Mouse (Mus musculus) left cerebral cortex, postnatal 36 days (tissue): ENCODE results near the gene Ermp1. TPM values are rescaled to one million over a fixed set of nuclear protein-coding genes. Genes with fewer than 3 reads are reported as not detected.

ENCODE experiments used
- DNase-seq, 2 experiments: peaks; one replicate each; pipeline ENCODE4 v3.0.0; 2021 to 2022; ENCODE audit warnings: low spot score in 2 of 2, mixed read lengths in 1 of 2
- intact Hi-C: fragments of 180-260 bp; cut with DNase I; formaldehyde crosslinking; loops from one replicate; pipeline ENCODE4 v1.15.1; 2025
- total RNA-seq, 2 experiments: library from RNA; stranded (reverse); gene quantifications; 2 replicates each; pipeline ENCODE4 v1.2.3; 2021

Ermp1 gene
- total RNA-seq, 2 experiments from 2014 or later: 35.5 to 35.9 TPM

DNA sequence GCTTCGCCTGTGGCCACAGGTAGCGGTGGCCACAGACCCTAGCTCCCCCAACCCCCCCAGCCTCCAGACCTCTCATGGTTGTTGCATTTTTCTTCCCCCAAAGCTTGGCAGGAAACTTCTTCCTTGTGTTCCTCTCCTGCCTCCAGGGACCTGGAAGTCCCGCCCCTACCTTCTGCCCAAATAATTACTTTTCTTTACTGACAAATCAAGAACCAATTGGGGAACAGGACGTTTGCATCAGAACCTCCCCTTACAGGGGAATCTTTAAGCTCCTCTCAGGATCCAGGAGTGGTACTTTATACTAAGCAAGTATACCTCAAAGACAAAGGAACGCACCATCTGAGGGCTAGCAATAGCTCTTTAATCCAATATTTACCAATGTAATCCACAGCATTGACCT, 16.7 kb upstream of the Ermp1 start:
- no peak for DNase-seq
- intact Hi-C loops: no loop called here

DNA sequence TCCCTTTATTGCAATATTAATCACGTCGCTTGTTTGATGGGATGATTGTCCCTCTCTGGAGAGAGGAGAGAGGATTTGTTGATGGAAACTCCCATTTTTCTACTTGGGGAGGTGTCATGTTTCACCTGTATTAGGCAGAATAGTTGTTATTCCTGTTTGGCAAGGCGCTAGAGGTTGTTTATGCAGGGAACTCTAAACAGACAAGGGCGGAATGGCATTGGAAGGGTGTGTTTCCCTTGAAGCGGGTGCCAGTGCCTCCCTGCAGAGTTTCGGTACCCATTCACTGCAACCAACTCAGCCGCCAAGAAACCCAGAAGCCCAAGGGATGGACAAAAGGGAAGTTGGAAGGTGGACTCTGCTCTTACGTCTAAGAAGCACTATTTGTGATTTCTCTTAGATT, 15.6 kb upstream of the Ermp1 start:
- no peak for DNase-seq
- intact Hi-C loops: no loop called here

DNA sequence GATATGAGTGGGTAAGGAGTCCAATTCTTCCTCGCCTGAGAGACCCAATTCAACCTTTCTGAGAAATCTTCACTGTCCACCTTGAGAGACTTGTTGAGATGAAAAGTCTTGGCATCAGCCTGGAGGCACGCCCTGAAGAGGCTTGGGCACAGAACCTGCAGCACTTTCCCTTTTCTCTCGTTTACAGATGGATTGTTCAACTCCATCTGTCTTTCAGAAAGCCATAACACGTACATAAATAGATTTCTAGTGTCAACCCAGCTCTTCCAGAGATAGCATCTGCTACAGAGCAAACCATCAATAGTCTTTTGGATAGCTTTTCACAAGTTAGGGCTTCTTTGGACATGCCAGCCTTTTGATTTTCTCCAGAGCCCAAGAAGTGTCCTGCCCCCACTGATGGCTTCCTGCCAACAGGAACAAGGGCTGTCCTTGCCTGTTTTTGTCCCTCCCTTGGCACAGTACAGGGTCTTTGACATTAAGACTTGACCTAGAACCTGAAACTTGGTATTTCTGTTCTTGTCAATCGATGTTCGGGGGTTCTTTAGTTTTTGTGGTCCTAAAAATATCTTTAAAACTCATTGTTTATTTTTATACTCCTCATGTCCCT, 13.9 kb upstream of the Ermp1 start:
- intact Hi-C loops: no loop called here
- no peak for DNase-seq

DNA sequence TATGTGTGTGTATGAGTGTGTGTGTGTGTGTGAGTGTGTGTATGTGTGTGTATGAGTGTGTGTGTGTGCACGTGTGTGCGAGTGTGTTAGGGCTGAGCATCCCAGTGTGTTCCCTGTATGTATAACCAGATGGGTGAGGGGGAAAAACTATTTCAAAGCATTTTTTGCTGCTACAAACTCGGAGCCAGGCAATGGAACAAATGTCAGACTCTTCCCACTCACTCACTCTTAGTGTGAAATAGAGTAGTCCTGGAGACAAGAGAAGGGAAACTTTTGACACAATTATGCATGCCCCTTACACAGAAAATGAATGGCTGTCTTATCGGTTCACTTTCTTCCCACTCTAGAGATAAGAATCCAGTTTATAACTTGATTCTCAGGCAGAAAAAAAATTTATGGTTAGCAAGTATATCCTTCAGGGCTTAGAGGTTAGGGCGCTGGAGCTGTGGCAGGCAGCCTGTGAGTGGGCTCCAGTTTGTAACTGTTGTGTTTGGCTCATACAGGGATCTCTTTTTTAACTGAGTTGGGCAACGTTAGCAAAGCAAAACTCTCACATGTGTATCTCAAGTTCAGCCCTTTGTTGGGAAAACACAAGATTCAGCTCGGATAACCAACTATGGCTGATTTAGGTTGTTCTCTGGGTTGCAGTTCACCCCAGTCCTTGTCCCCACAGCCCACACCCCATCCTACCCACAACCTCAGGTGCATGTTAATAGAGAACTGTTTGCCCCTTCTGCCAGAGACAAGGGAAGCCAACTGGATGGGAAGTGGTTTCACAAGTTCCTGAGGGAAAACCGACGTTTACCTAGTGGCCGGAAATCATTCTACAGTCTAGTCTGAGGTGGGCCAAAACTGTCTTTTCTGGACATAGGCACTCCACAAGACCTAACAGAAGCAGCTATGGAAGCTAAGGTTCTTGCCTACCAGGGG, 12.9 kb upstream of the Ermp1 start:
- DNase-seq: no peak
- intact Hi-C loops: no loop called here

DNA sequence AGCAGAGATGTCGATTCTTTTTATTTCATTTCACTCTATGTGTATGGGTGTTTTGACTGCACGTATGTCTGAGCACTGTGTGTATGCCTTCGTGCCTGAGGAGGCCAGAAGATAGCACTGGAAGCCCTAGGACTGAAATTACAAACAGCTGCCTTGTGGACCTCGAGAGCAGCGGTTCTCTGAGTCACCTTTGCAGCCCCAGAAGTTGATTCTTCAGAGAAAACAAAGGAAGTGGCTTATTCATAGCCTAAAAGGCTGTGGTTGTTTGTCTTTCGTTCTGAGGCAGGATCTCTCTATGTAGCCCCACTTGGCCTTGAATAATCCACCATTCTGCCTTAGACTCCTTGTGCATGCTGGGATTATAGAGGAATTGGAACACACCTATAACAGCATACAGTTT, 11.5 kb upstream of the Ermp1 start:
- intact Hi-C loops: no loop called here
- no peak for DNase-seq

DNA sequence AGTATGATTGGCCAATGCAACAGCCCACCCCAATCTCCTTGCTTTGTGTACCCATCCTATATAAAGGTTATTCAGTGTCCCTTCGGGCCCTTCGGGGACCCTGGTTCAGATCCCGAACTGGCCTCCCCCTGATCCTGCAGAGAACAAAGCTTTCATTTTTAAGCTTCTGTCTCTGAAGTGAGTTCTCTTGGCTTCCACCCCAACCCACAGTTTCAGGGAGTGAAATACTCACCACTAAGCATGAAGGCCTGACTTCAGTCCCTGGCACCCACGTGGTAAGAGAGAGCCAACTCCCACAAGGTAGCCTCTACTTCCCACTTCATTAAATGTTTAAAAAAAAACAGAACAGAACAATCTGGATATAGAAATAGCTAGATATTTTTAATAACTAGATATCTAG, 10.6 kb upstream of the Ermp1 start:
- intact Hi-C loops: no loop called here
- DNase-seq: no peak

DNA sequence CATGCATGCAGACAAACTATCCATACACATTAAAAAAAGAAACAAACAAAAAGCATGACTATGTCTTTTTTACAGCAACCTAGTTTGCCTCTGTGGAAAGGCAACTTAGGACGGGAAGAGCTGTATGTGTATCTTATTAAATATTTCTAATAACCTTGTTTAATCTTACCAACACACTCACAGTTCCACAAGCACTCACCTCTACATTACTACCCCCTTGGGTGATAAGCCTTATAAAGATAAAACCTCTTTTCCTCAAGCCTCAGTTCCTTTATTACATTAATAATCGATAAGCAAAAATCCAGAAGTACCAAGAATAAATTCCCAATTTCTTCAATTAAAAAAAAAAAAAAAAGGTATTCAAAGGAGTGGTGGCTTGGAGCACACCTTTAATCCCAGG, 9.3 kb upstream of the Ermp1 start:
- no peak for DNase-seq

DNA sequence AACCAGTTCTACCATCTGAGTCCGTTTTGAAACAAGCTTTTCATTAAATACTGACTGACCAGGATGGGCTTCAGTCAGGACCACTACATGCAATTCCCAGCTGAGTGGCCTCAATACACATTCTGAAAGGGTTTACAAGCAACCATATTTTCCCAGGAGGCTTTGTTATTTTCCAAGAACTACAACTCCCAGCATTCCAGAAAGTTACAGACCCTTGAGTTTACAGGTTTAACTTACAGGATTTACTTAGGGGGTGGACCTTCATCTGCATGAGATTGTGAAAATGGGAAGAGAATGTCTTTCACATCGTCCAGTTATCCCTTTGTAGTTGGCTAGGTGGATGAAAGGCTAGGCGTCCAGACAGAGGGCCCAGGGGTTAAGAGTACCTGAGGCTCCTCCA, 8.8 kb upstream of the Ermp1 start:
- DNase-seq: no peak
- intact Hi-C loops: no loop called here

More for the DNA sequence above, 9.3 kb upstream of the Ermp1 start:
- intact Hi-C loops: no loop called here

DNA sequence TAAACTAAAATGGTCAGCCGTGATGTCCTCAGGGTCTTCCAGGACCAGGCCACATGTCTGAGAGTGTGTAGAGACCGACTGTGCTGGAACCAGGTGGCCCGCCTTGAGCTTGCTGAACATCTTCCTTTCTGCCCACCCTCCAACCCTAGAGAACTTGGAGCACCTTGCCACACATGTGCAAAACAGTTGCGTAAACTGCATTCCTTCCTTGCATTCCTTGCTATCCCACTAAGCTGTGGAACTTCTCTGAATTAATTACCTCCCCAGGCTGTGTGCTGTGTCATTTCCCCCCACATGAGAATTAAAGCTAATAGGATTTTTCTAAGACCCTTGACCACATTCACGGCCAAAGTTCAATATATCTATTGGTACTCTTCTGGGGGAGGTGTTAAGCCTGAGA, 8.4 kb upstream of the Ermp1 start:
- no peak for DNase-seq
- intact Hi-C loops: no loop called here

DNA sequence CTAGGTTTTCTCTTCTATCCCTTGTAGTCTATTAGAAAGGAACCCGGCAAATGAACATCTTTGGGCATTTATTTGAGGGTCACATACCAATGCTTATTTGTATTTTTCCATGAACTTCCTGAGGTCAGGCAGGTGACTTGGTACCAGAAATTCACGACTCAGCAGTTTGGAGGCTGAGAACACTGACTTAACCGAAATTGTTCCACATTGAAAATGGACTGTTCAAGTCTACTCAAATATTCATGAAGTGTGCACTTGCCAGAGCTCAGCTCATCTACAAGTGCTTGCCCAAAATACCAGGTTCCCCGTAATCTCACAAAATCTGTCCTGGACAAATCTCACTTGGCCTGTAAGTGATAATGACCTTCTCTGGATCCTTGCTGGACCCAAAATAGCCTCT, 7.8 kb upstream of the Ermp1 start:
- no peak for DNase-seq
- intact Hi-C loops: no loop called here

DNA sequence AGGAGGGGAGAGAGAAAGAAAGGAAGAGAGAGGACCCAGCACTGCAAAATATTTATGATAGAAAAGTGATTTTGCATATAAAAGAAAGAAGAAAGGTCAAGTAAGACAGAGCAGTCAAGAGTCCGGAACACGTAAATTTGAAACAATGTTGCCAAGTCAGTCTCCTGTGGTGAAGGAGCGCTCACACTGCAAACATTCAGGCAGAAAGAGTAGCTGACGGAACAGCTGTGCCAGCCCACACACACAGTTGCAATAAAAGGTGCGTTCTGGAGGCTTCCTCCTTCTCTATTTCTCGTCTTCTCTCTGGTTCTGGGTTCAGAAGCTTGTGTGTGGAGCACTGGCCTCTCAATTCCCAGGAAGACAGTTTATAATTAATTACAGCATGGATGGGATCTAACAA, 6.9 kb upstream of the Ermp1 start:
- no peak for DNase-seq
- intact Hi-C loops: no loop called here

DNA sequence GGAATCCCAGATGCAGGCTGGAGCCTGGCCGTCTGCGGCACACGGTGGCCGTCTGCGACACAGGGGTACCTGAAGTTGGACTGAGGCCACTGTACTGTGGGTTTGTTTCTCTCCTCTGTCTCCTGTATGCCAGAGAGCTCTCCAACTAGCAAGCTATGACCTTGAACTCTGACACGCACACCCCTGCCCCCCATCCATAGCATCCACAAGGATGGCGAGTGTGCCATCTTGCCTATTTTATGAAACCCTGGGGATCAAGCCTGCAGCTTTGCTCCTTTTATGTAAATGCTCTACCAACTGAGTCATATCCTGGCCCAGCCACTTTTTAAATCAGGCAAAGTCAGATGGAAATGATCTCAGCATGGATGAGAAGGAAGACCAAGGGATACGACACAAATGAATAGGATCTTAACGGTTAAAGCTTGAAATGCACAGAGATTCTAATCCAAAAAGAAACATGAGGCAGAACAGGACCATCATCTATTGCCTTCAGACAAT, 5.6 kb upstream of the Ermp1 start:
- intact Hi-C loops: no loop called here
- DNase-seq: no peak

DNA sequence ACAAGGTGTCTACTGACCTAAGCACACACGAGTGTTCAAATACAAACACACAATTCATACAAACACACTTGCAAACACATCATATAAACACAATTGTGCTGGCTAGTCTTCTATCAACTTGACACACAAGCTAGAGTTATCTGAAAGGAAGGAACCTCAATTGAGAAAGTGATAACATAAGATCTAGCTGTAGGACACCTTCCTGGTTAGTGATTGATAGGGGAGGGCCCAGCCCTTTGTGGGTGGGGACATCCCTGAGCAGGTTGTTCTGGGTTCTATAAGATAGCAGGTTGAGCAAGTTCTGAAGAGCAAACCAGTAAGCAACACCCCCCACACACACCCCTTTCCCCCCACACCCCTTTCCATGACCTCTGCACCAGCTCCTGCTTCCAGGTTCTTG, 1.5 kb upstream of the Ermp1 start:
- intact Hi-C loops: no loop called here
- DNase-seq: no peak

DNA sequence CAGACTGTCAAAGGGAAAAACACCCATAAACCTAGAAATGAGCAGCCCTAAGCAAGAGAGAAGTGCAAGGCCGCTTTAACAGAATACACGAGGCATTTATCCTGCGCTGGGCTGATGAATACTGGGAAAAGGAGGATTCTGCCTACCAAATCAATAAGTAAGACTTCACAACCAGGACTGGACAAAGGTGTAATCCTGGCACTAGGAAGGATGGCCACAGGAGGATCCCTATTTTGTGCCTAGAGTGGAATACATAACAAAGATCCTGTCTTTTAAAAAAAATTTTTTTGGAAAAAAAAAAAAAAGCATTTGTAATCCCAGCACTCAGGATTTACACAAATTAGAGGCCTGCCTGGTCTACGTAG, 317 bp upstream of the Ermp1 start:
- intact Hi-C loops: no loop called here
- no peak for DNase-seq

DNA sequence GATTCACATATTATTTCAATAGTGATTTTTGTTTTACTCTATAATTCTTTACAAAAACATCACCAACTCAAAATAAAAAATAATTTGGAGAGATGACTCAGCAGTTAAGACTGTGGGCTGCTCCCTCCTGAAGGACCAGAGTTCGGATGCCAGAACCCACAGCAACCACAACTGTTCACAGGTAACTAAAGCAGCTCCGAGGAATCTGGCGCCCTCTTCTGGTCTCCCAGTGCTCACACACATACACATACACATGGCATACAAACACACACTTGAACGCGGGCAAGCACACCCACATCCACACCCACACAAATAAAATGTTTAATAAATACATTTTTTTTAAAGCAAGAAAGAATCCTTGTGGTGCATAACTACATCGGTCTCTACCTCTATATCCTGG, 3.5 kb downstream of the Ermp1 start:
- intact Hi-C loops: no loop called here
- no peak for DNase-seq

DNA sequence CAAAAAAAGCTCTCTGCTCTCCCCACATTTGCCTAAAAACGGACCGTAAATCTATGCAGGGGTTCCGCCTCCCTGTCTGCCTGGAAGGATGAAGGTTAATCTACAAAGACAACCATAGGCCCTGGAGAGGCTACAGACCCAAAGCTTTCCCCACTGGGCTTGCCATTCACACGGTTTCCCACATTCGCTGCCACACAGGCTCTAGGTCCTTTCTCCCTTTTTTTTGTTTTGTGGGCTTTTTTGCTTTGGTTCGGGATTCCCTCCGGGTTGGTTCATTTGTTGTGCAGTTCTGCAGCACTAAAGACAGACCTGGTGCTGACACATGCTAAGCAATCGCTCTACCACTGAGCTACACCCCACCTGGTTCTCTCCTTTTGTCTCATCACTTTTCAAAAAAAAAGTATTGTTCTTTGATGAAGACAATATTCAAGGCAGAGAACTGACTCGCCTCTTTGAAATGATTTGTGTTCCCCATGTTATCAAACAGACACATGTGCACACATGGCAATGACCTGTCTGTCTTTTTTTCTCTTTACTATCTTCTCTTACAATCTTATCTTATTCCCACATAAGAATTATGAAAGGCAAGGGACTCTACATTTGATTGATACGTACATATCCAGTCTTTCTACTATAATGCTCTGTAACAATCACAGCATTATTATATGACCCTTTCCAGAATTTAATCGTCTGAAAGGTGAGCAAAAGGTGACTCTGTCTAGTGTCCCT, 4.9 kb downstream of the Ermp1 start:
- no peak for DNase-seq
- intact Hi-C loops: no loop called here

DNA sequence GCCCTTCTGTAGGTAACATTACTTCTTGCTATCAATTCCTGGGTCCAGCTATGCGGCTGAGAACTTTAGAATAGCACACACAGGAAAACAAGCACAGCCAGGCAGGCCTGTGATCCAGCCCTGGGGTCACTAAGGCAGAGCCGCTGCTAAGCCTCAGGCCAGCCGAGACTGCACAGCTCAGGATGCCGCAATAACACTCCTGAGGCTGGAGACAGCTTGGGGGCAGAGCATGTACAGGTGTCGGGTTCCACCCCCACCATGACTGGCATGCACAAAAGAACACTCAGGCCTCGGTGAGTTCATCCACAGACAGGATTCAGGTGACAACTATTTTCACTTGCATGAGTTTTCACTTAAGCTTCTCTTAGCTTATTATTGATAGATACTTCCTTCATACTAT, 6.0 kb downstream of the Ermp1 start:
- DNase-seq: no peak
- intact Hi-C loops: no loop called here

DNA sequence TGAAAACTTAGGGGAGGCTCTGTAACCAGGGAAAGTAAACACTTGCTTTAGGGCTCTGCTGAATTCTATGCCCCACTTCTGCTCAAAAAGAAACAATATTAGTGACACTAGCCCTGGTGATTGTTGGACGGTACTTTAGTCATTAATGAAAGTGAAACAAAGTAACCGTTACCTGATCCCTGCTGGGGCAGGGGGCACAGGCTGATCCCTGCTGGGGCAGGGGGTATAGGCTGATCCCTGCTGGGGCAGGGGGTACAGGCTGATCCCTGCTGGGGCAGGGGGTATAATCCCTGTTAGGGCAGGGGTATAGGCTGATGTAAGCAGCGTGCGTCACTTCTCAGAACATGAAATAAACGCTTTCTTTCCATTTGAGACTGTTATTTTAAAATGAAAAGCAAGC, 6.7 kb downstream of the Ermp1 start:
- intact Hi-C loops: no loop called here

DNA sequence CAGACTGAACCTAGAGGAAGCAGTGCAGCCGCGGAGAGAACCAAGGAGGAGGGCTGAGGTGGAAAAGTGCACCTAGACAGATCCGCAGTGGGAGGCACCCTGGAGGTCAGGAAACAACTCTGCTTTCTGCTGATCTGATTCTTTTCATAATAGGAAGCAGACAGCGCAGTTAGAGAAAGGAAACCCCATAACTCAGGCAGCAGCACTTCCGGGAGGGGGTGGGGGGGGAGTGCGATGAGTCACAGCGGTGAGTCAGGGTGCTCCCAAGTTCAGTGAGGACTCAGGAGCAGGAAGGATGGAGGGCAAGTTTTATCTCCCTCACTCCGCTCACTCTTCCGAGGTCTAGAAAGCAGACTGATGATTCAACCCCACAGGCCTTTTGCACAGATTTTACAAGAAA, 7.2 kb downstream of the Ermp1 start:
- intact Hi-C loops: no loop called here

More for the DNA sequence above, 6.7 kb downstream of the Ermp1 start:
- DNase-seq: no peak

DNA sequence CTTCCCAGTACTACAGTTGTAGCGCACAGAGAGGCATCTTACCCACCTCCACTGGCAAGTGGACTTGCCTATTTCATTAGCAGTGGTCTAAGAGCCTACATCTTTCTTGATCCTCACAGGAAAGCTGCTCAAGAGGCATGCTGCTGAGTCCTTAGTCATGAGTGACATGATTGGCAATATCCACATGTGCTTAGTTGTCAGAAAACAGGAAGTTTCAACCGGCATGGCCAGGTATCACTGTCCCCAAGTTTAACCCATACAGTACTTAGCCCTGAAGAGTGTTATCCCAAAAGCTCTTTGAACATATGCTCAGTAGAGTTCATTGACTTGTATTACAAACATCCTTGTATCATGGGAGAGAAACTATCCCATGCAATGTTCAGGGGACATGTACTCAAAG, 36.1 kb downstream of the Ermp1 start:
- intact Hi-C loops: no loop called here
- DNase-seq: no peak

More for the DNA sequence above, 7.2 kb downstream of the Ermp1 start:
- DNase-seq: no peak

DNA sequence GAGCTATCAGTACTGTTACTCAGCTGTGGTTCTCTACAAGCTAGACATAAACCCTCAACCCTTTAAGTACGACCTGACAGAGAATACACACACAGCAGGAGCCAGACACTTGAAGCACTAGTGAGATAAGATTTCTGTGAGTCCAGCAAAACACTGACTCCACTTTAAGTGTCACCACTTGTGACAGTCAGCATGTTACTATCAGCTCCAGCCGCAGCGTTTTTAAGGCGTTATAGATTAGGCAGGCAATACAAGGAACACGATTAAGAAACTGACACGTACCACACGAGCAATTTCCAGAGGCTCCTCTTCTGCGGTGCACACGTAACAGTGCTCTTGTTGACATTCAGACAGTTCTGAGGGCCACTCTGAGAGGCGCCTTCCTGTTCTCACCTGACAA, 37.3 kb downstream of the Ermp1 start:
- intact Hi-C loops: no loop called here
- DNase-seq: no peak
